9 mouse cellular contexts compared by ENCODE assay signal in genomic region chr10:8037986-8038631, GRCm38 (mm10).
DNase-seq lines count a peak whose midpoint lies in the region; ATAC-seq and TF ChIP-seq lines count a peak whose summit lies in the region.
"Had no signal": no experiment of that assay in that cellular context is flagged by ENCODE, and none has a peak within 500 bp of the region (broad histone marks: within the 10 kb centered on the region; RNA-seq: fewer than 3 reads in every experiment).

No protein-coding gene starts in this region.

- TF ChIP-seq CTCF in cerebellum, adult 2 months (IDR thresholded peaks at IDR 0.05; ENCODE audit: borderline replicate concordance, insufficient read depth, low read depth, low read length), result no peak

- H3K27me3 ChIP-seq in heart, embryonic 16.5 days (ENCODE audit: control insufficient read depth, insufficient read depth, low read length), result no peaks in the 10 kb centered on the region
- H3K27me3 ChIP-seq in hindbrain, embryonic 14.5 days (ENCODE audit: control insufficient read depth, insufficient read depth, low read length), result no peaks in the 10 kb centered on the region
- no peaks in the 10 kb centered on the region for H3K27me3 ChIP-seq in midbrain, embryonic 12.5 days
- H3K27me3 ChIP-seq in cerebellum, adult 2 months (ENCODE audit: control insufficient read depth, insufficient read depth, low read length), result no peaks in the 10 kb centered on the region

- no peak for DNase-seq in heart, postnatal 4 days
- DNase-seq in embryo, embryonic 11 days, result peak; percentile 40
- no peak for DNase-seq in hindbrain, embryonic 14.5 days (ENCODE audit: low spot score)
- DNase-seq in urinary bladder, postnatal 14 days (ENCODE audit: low spot score), result no peak
- DNase-seq in cerebellum, adult 2 months, result no peak
- DNase-seq: lung, postnatal 36 days had no signal

- 19% methylated on average over 5 of the region's 5 CpGs for WGBS in heart, embryonic 16.5 days
- 8% methylated on average over 5 of the region's 5 CpGs for WGBS in hindbrain, embryonic 14.5 days
- 10% methylated on average over 5 of the region's 5 CpGs for WGBS in midbrain, embryonic 12.5 days
- 22% methylated on average over 5 of the region's 5 CpGs for WGBS in cerebellum, adult 2 months

- no peak overlapping the region for H3K9ac ChIP-seq in heart, embryonic 16.5 days (ENCODE audit: low read length)
- H3K9ac ChIP-seq in hindbrain, embryonic 14.5 days, result 0 out of 2 replicates have a peak overlapping the region, but pooled peaks have one; percentile 31
- H3K9ac ChIP-seq in midbrain, embryonic 12.5 days (replicated peaks), result no peak overlapping the region

- peaks cover 15% of the 10 kb centered on the region for H3K4me1 ChIP-seq in heart, embryonic 16.5 days (ENCODE audit: control insufficient read depth, insufficient read depth, low read length)
- peaks cover 14% of the 10 kb centered on the region for H3K4me1 ChIP-seq in hindbrain, embryonic 14.5 days (replicated peaks; ENCODE audit: control insufficient read depth, insufficient read depth, low read length)
- peaks cover 34% of the 10 kb centered on the region for H3K4me1 ChIP-seq in midbrain, embryonic 12.5 days
- no peaks in the 10 kb centered on the region for H3K4me1 ChIP-seq in cerebellum, adult 2 months (ENCODE audit: control insufficient read depth, insufficient read depth, low read length)

- peaks cover 3% of the 10 kb centered on the region; the same call in 1 of the 2 replicates for H3K9me3 ChIP-seq in heart, embryonic 16.5 days (replicated peaks; ENCODE audit: control insufficient read depth, low read length)
- H3K9me3 ChIP-seq in hindbrain, embryonic 14.5 days (ENCODE audit: control insufficient read depth, low read length), result no peaks in the 10 kb centered on the region
- H3K9me3 ChIP-seq in midbrain, embryonic 12.5 days, result no peaks in the 10 kb centered on the region

- peak overlapping the region; percentile 28; the same call in 1 of the 2 replicates for H3K4me3 ChIP-seq in heart, embryonic 16.5 days (ENCODE audit: low read length)
- no peak overlapping the region for H3K4me3 ChIP-seq in hindbrain, embryonic 14.5 days (replicated peaks; ENCODE audit: low read length)
- H3K4me3 ChIP-seq in midbrain, embryonic 12.5 days, result no peak overlapping the region
- H3K4me3 ChIP-seq in cerebellum, adult 2 months (replicated peaks; ENCODE audit: insufficient read depth, low read depth, low read length), result no peak overlapping the region

- no peaks in the 10 kb centered on the region for H3K36me3 ChIP-seq in heart, embryonic 16.5 days (ENCODE audit: control insufficient read depth, insufficient read depth)
- no peaks in the 10 kb centered on the region for H3K36me3 ChIP-seq in hindbrain, embryonic 14.5 days (replicated peaks; ENCODE audit: control insufficient read depth, insufficient read depth)
- no peaks in the 10 kb centered on the region for H3K36me3 ChIP-seq in midbrain, embryonic 12.5 days

- no peak for TF ChIP-seq POLR2A in cerebellum, adult 2 months (IDR thresholded peaks at IDR 0.05; ENCODE audit: borderline replicate concordance, insufficient read depth, low read length)

- ATAC-seq in heart, embryonic 16.5 days (replicated peaks; ENCODE audit: extremely low read depth, insufficient read depth, low FRiP score), result no peak
- peak; percentile 85 for ATAC-seq in hindbrain, embryonic 14.5 days (ENCODE audit: low FRiP score)
- ATAC-seq in midbrain, embryonic 12.5 days (ENCODE audit: low FRiP score, low read depth), result peak; percentile 93
- no peak for ATAC-seq in granulocyte monocyte progenitor cell, adult 5-6 weeks (replicated peaks; ENCODE audit: poor library complexity, severe bottlenecking)

- peak overlapping the region; percentile 60 for H3K4me2 ChIP-seq in heart, embryonic 16.5 days (ENCODE audit: low read depth, low read length)
- H3K4me2 ChIP-seq in hindbrain, embryonic 14.5 days (replicated peaks), result 0 out of 2 replicates have a peak overlapping the region, but pooled peaks have one; percentile 27
- H3K4me2 ChIP-seq in midbrain, embryonic 12.5 days (replicated peaks), result no peak overlapping the region; the same call in none of the 2 replicates

- H3K27ac ChIP-seq in heart, embryonic 16.5 days (ENCODE audit: low read length), result no peak overlapping the region
- H3K27ac ChIP-seq in hindbrain, embryonic 14.5 days, result peak overlapping the region; percentile 72
- H3K27ac ChIP-seq in midbrain, embryonic 12.5 days (replicated peaks), result peak overlapping the region; percentile 81
- H3K27ac ChIP-seq in cerebellum, adult 2 months (ENCODE audit: insufficient read depth, low read length), result no peak overlapping the region

Comparison
In these comparisons a context has a peak if more than half of its experiments do, and no peak if none do; other contexts are left out.
1. ATAC-seq: peak in hindbrain, embryonic 14.5 days (single experiment) and midbrain, embryonic 12.5 days (single experiment); none in heart, embryonic 16.5 days (single experiment) and granulocyte monocyte progenitor cell, adult 5-6 weeks (single experiment).
2. H3K27ac ChIP-seq: peak in hindbrain, embryonic 14.5 days (single experiment) and midbrain, embryonic 12.5 days (single experiment); none in heart, embryonic 16.5 days (single experiment) and cerebellum, adult 2 months (single experiment).